ENCODE assay signal across 8 mouse cellular contexts in genomic region chr5:43355026-43355580, GRCm38 (mm10).
DNase-seq lines count a peak whose midpoint lies in the region; ATAC-seq and TF ChIP-seq lines count a peak whose summit lies in the region.

No protein-coding gene starts in this region.

- peak; percentile 34; the same call in 1 of the 2 replicates for TF ChIP-seq POLR2A in cortical plate, adult 2 months (IDR thresholded peaks at IDR 0.05; ENCODE audit: extremely low read depth, insufficient read depth, low read length)

- peak overlapping the region; percentile 19; the same call in 1 of the 2 replicates for H3K4me3 ChIP-seq in cortical plate, adult 2 months (ENCODE audit: insufficient read depth, low read length)

- peaks cover 4% of the 10 kb centered on the region for H3K4me1 ChIP-seq in cortical plate, adult 2 months (ENCODE audit: control insufficient read depth, insufficient read depth, low read length)

- DNase-seq in ZHBTc4 (ENCODE audit: low read depth, low spot score): peak; percentile 94
- peak; percentile 73 to 74 for DNase-seq in gastrocnemius, adult 8-10 months (ENCODE audit: low spot score in 2 of 2)
- peak; percentile 39 for DNase-seq in hindlimb bud, embryonic 11.5 days (ENCODE audit: extremely low spot score, low read depth, low spot score)
- peak; percentile 45 to 90 for DNase-seq in left cerebral cortex, adult 8-10 months (ENCODE audit: low spot score in 2 of 2)
- peak; percentile 87 to 90 for DNase-seq in right cerebral cortex, adult 2 months (ENCODE audit: low spot score in 2 of 2)
- peak; percentile 52 for DNase-seq in urinary bladder, postnatal 10 days (ENCODE audit: low spot score)

- peak; percentile 88 for ATAC-seq in megakaryocyte, adult 5-6 weeks (ENCODE audit: poor library complexity, severe bottlenecking)

- no peak for TF ChIP-seq CTCF in cortical plate, adult 2 months (IDR thresholded peaks at IDR 0.05; ENCODE audit: extremely low read depth, insufficient read depth, low read length)

- peak overlapping the region; percentile 57; the same call in 1 of the 2 replicates for H3K27ac ChIP-seq in cortical plate, adult 2 months (ENCODE audit: insufficient read depth, low read length)

Comparison
In these comparisons a context has a peak if more than half of its experiments do, and no peak if none do; other contexts are left out.
1. Peak in every context shown above with its lines: DNase-seq, ATAC-seq, H3K4me3 ChIP-seq and H3K27ac ChIP-seq.
2. DNase-seq: peak in every context shown above with its lines; median percentile 94 in ZHBTc4; 88 in right cerebral cortex, adult 2 months; 74 in gastrocnemius, adult 8-10 months; 68 in left cerebral cortex, adult 8-10 months; 52 in urinary bladder, postnatal 10 days; 39 in hindlimb bud, embryonic 11.5 days.